Mouse (Mus musculus): ENCODE results near the gene Ino80d.

Ino80d gene

DNA sequence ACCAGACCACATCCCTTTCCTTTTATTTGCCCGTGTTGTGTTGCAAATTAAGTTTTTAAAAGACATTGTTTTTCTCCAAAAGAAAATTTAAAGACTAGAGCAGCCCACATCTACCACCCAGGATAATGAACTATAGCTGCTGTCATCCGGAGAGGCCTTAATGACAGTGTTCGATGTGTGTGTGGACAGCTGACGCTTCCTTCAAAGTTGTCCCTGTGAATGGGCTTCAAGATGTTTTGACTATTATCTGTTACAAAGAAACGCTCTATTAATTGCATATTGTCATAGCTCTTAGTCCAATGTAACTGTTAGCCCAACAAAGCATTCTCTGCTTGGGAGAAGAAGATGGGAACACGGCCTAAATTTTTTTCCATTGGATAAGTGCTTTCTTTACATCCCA is 200.0 kb downstream of the Ino80d start:
- DNase-seq (ENCODE audit: low read depth, low spot score): no peak

DNA sequence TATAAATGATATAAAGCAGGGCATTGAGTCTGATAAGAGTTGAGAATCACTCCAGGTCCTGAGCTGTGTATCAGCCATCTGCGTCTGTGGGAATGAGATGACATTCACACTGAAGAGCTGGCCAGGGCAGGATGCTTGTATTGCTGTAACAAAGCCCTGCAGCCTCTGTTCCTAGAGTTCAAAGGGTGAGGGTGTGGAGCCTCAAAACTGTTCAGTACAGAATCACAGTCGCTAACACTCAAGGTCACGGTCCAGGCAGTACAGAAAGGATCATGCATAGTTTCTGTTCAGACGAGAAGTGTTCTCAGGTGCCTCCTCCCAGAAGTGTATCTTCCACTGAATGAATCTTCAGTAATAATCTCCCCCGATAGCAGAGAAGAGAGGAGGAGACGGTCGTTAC is 203.0 kb downstream of the Ino80d start:
- DNase-seq (ENCODE audit: low read depth, low spot score): no peak

DNA sequence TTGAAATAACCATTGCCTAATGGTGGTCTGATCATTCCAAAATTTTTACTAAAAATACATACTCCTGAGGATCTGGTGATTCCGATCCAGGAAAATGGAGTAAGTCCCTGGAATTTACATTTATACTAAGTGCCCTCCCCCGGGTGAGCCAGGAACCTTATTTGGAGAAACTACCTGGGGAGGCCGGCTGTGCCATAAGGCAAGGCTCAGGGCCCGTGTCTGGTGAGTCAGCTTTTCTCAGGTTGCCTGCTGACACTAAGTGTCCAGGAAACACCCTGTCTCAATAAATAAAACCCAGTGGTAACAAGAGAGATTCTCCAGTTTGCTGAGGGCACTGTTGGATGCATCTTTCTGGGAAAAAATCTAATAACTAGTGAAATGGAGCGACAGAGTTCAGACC is 205.3 kb downstream of the Ino80d start:
- no peak for DNase-seq (ENCODE audit: low read depth, low spot score)

DNA sequence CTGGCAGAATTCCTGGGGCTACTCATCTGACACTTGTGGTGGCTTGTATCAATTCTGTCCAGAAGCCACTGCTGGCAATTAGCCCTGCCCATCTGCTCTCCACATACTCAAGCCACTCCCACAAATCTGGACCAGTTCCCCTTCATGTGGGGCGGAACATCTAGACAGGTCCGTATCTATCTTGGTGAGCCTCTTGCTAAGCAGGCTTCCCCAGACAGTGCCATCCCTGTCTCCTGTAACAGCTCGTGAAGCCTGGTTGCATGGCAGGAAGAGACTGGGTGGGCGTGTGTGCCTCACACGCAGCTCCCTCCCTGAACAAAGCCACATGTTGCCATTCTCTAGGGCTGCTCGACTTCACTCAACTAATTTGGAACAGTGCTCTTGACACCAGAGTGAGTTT is 206.0 kb downstream of the Ino80d start:
- no peak for DNase-seq (ENCODE audit: low read depth, low spot score)

Data from brain, embryonic 18.5 days (tissue).